Mouse (Mus musculus): Measurements from ENCODE around the gene Ttc23l.

- TF ChIP-seq CTCF (IDR thresholded peaks at IDR 0.05; ENCODE audit: insufficient read depth, low read depth, low read length), result no peak
- TF ChIP-seq POLR2A (IDR thresholded peaks at IDR 0.05; ENCODE audit: insufficient read depth, low read depth, low read length), result no peak
Observed at GRCm38 (mm10) chr15:10540271-10541088, 18.0 kb downstream of the Ttc23l start.

Data from olfactory bulb, adult 2 months (tissue).